Mouse (Mus musculus) monocyte, adult 2 months (primary cell): Measurements from ENCODE around the gene Lin52.

Experiments
- DNase-seq, 2 experiments: peaks; one replicate each; pipeline ENCODE4 v3.0.0; 2022; ENCODE audit warnings: low spot score in 2 of 2, low read depth in 1 of 2

Gene Lin52

GRCm38 (mm10) chr12:84450718-84451646 is at the start of gene Lin52, which contains the start of gene Aldh6a1:
Gene Lin52 (plus strand): TSS chr12:84451422.
Gene Aldh6a1 (minus strand): TSS chr12:84451004.
- peak; percentile 94 to 97 for DNase-seq

DNA sequence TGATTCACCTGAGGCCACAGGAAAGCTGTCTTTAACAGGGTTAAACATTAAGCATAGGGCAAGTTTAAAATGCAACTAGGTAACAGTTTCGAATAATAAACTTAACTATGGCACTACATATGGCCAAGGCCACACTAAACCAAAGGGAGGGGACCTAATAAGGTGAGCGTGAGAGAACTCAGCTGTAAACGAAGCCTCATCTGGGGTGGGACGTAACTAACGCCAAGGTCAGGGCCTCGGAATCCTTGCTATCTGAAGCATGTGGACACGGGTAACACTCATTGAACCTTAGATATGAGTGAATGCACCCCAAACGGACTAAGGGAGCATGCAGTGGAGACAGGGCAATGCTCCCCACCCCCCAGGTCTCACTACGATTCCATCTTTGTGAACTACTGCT is 48.3 kb upstream of the Lin52 start:
- DNase-seq = no peak

- DNase-seq = no peak
Measured at GRCm38 (mm10) chr12:84404541-84404940, 46.7 kb upstream of the Lin52 start.

GRCm38 (mm10) chr12:84407259-84407658 is 44.0 kb upstream of the Lin52 start:
- DNase-seq = no peak

- DNase-seq = peak in 1 of 2 experiments; percentile 17
Measured at GRCm38 (mm10) chr12:84407874-84408818, 43.1 kb upstream of the Lin52 start.

DNA sequence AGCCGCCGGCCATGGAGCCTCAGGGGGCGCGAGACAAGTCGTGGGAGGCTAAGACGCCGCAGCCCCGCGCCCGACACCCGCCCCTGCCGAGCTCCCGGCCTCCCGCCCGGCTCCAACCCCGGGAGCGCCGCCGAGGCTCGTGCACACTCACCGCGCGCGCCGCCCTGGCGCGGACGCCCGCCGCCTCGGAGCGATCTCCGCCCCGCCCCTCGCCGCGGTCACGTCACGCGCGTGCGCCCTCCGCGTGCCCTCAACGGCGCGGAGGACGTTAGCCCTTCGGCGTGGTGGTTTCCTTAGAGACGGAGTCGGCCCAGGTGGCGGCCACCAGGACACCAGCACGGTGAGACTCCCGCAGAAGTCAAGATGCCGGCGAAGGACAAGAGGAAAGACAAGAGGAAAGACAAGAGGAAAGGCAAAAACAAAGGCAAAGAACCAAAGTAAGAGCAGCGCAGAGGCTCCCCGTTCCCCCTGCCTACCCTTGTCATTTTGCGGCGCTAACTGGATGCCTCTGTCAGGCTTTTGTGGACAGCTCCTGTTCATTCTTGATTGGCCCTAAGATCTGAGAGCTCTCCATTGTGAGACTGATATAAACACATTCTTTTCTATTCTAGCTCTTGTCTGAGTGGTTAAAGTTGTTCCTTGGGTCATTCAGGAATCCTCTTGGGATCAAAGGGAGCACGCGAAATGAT is 42.3 kb upstream of the Lin52 start, which contains the start of the genes Entpd5 and Bbof1:
TSS of gene Entpd5 (minus strand) at position 211 of the 689 bp plus-strand sequence.
TSS of gene Bbof1 (plus strand) at position 253 of the 689 bp plus-strand sequence.
- peak; percentile 43 to 75 for DNase-seq

DNA sequence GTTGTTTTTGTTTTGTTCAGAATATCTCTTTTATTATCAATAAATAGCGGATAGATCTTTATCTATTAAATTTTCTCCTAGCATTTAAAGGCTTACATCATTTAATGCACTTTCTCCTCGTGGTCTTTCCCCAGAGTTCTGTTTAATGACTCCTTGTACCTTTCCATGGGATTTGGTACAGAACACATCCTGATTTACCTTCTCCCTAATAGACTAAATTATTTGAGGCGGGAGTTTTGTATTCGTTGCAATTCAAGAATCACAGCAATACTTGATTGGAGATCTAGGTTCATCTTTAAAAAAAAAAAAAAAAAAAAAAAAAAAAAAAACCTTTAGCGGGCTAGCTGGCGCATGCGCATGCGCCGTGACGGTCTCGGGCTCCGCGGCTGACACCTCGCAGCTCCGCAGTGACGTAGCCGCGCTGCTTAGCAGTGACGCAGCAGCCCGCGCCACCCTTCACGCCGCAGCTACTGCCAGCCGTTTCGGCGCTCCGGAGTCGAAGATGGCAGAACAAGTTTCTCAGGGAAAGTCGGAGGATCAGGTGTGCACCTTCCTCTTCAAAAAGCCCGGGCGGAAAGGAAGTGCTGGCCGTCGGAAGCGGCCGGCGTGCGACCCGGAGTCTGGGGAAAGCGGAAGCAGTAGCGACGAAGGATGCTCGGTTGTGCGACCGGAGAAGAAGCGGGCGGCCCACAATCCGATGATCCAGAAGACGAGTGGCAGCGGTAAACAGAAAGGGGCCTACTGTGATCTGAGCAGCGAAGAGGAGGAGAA is 34.2 kb upstream of the Lin52 start, which contains the start of gene Rnf113a2:
TSS of gene Rnf113a2 (plus strand) at position 363 of the 771 bp plus-strand sequence.
- DNase-seq = peak; percentile 55 to 81

DNA sequence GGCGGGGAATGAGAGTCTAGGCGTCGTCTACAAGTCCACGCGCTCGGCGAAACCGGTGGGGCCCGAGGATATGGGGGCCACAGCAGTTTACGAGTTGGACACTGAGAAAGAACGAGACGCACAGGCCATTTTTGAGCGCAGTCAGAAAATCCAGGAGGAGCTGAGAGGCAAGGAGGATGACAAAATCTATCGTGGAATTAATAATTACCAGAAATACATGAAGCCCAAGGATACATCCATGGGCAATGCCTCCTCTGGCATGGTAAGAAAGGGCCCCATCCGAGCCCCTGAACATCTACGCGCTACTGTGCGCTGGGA is 33.7 kb upstream of the Lin52 start:
- no peak for DNase-seq

GRCm38 (mm10) chr12:84423990-84424389 is 27.2 kb upstream of the Lin52 start:
- DNase-seq = no peak

DNA sequence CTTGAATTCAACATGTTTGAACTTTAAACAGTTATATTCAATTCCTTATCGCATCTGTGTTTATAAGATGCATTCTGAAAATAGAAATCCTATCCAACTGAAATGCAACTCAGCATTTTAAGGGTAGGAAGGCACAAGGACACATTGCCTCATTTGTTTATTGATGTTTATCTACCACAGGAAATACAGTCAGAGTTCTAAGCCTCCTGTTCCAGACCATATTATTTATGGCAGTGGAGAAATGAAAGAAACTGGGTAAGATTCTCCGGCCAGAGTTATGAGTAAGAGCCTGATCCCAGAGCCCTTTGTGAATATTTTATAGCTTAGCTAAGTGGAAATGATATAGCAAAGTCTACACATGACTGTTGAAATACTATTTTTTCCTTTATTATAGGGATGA is 21.4 kb upstream of the Lin52 start:
- no peak for DNase-seq

GRCm38 (mm10) chr12:84438697-84439096 is 12.5 kb upstream of the Lin52 start:
- no peak for DNase-seq

GRCm38 (mm10) chr12:84442526-84442925 is 8.7 kb upstream of the Lin52 start:
- DNase-seq = no peak

- DNase-seq = no peak
Measured at GRCm38 (mm10) chr12:84447386-84447785, 3.8 kb upstream of the Lin52 start.

GRCm38 (mm10) chr12:84448181-84448580 is 3.0 kb upstream of the Lin52 start:
- no peak for DNase-seq

GRCm38 (mm10) chr12:84449887-84450286 is 1.3 kb upstream of the Lin52 start:
- DNase-seq = no peak

DNA sequence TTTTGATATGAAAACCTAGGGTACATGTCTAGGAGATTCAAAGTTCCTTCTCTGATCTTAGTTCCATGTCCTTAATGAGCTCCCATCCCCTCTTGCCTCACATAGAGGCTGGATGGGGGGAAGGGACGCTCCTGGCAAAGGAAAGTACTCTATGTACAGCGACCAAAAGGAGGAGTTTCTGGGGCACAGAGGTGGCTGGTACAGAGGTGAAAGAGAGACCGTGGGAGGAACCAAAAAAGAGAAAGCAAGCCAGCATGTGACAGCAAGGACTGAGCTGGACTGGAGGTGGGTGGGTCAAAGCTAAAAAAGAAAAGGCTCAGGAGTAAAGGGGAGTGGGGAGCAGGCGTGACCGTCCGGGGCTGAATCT is 888 bp upstream of the Lin52 start:
- peak in 1 of 2 experiments; percentile 1 for DNase-seq

DNA sequence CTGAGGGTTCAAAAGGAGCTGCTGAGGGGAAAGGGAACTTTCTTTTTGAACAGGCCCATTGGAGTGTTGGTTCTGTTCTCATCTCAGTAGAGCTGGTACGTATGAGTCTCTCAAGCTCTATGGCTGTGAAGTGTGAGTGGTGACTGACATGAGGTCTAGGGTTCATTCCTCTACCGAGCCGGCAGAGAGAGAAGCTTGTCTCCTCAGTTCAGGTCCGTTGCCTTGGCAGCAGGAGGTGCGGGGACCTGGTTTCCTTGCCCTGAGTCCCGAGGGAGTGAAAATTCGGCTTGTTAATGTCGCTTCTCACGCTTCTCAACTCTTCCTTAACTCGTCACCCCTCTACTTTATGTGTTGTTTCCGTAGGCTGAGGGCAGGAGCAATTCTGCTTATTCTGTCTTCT is 579 bp downstream of the Lin52 start:
- DNase-seq = no peak

DNA sequence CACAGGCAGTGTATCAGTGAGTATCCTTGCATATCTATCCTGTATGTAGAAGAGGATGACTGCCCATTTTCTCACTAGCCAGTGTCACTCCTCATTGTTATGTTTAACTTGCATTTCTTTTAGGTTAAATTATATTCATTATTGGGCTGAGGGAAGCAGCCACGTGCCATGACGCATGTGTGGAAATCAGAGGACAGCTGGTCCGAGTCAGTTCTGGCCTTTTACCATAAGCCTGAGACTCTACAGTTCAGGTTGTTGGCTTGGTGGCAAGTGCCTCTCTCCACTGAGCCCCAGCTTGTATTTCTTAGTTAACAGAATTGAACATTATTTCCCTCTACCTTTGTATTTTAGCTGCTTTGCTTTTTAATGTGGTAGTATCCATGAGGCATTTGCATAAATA is 5.7 kb downstream of the Lin52 start:
- no peak for DNase-seq

- DNase-seq = no peak
Measured at GRCm38 (mm10) chr12:84459845-84460244, 8.6 kb downstream of the Lin52 start.

GRCm38 (mm10) chr12:84461416-84461815 is 10.2 kb downstream of the Lin52 start:
- no peak for DNase-seq
